Mouse (Mus musculus) hindbrain, embryonic 14.5 days (tissue): Measurements from ENCODE around the gene Npas2. TPM values are rescaled to one million over a fixed set of nuclear protein-coding genes. Genes with fewer than 3 reads are reported as not detected.

Source experiments
- ATAC-seq: fragments of 200-750 bp; cut with Nextera tagmentation; 2 replicates; pipeline ENCODE4 v1.8.0; 2017; ENCODE audit warnings: moderate number of reproducible peaks, mild to moderate bottlenecking, moderate TSS enrichment, moderate library complexity; ENCODE audit not compliant: low FRiP score
- DNase-seq: peaks from one replicate; pipeline ENCODE4 v3.0.0-alpha.2; 2015; ENCODE audit warnings: low spot score
- H3K27ac ChIP-seq: fragments of 300-500 bp; sonication (generic); 2 replicates; pipeline ENCODE4 v1.5.1; 2014; ENCODE audit warnings: mild to moderate bottlenecking, moderate library complexity
- H3K27me3 ChIP-seq: fragments of 300-500 bp; sonication (generic); 2 replicates; pipeline ENCODE4 v1.6.1; 2014; ENCODE audit warnings: mild to moderate bottlenecking, low read length, mixed read lengths; ENCODE audit not compliant: control insufficient read depth, insufficient read depth
- H3K36me3 ChIP-seq: fragments of 300-500 bp; sonication (generic); replicated peaks from 2 replicates; pipeline ENCODE4 v1.6.1; 2014; ENCODE audit not compliant: control insufficient read depth, insufficient read depth
- H3K4me1 ChIP-seq: fragments of 300-500 bp; sonication (generic); replicated peaks from 2 replicates; pipeline ENCODE4 v1.6.1; 2014; ENCODE audit warnings: antibody characterized with exemption, low read length, mixed read lengths; ENCODE audit not compliant: control insufficient read depth, insufficient read depth
- H3K4me2 ChIP-seq: fragments of 300-500 bp; sonication (generic); replicated peaks from 2 replicates; pipeline ENCODE4 v1.6.1; 2014; ENCODE audit warnings: mild to moderate bottlenecking, moderate library complexity
- H3K4me3 ChIP-seq: fragments of 300-500 bp; sonication (generic); replicated peaks from 2 replicates; pipeline ENCODE4 v1.5.1; 2014; ENCODE audit warnings: mild to moderate bottlenecking, low read length
- H3K9ac ChIP-seq: fragments of 300-500 bp; sonication (generic); 2 replicates; pipeline ENCODE4 v1.6.1; 2014
- H3K9me3 ChIP-seq: fragments of 300-500 bp; sonication (generic); 2 replicates; pipeline ENCODE4 v1.6.1; 2016; ENCODE audit warnings: low read length; ENCODE audit not compliant: control insufficient read depth
- WGBS: fragments of 180-500 bp; shearing (Covaris S2); extraction: QIAGEN DNeasy Blood & Tissue Kit; methylation state at CpG from one replicate; pipeline ENCODE4 v1.1.7; 2014; 5-methylcytosine and 5-hydroxymethylcytosine counted together
- polyA plus RNA-seq: library from polyadenylated mRNA; unstranded; fragments of >200 nt; fragmentation: Nextera tagmentation; extraction: Ambion mirVana; gene quantifications from 2 replicates; pipeline ENCODE4 v1.2.1, GENCODE M21; 2014

The Npas2 gene
- polyA plus RNA-seq, 1 experiment from 2014 or later, result 0.60 TPM

GRCm38 (mm10) chr1:39288425-39288824 is 94.9 kb downstream of the Npas2 start:
- DNase-seq (no peak), ATAC-seq (no peak)
- Histone ChIP-seq H3K4me1 (no peaks in the 10 kb centered on the region), H3K36me3 (no peaks in the 10 kb centered on the region), H3K27me3 (no peaks in the 10 kb centered on the region), H3K9me3 (no peaks in the 10 kb centered on the region), H3K9ac (no peak overlapping the region), H3K27ac (no peak overlapping the region), H3K4me2 (no peak overlapping the region), H3K4me3 (no peak overlapping the region)
- WGBS, result 75% methylated on average over 3 of the region's 3 CpGs

GRCm38 (mm10) chr1:39292001-39292400 is 98.5 kb downstream of the Npas2 start:
- no peaks in the 10 kb centered on the region for H3K4me1 ChIP-seq
- no peak overlapping the region for H3K4me2 ChIP-seq
- H3K9me3 ChIP-seq, result no peaks in the 10 kb centered on the region
- DNase-seq, result no peak
- no peak overlapping the region for H3K9ac ChIP-seq
- no peaks in the 10 kb centered on the region for H3K36me3 ChIP-seq
- no peak for ATAC-seq
- no peaks in the 10 kb centered on the region for H3K27me3 ChIP-seq
- H3K4me3 ChIP-seq, result no peak overlapping the region
- WGBS, result 85% methylated on average over 3 of the region's 3 CpGs
- no peak overlapping the region for H3K27ac ChIP-seq

GRCm38 (mm10) chr1:39298294-39298693 is 104.8 kb downstream of the Npas2 start:
- WGBS, result 93% methylated on average over 9 of the region's 9 CpGs
- no peaks in the 10 kb centered on the region for H3K27me3 ChIP-seq
- no peaks in the 10 kb centered on the region for H3K36me3 ChIP-seq
- no peak for ATAC-seq
- H3K4me2 ChIP-seq, result no peak overlapping the region
- H3K4me1 ChIP-seq, result no peaks in the 10 kb centered on the region
- H3K27ac ChIP-seq, result no peak overlapping the region
- no peak for DNase-seq
- no peak overlapping the region for H3K4me3 ChIP-seq
- no peak overlapping the region for H3K9ac ChIP-seq
- no peaks in the 10 kb centered on the region for H3K9me3 ChIP-seq

GRCm38 (mm10) chr1:39300243-39300642 is 106.7 kb downstream of the Npas2 start:
- H3K4me3 ChIP-seq, result no peak overlapping the region
- no peak overlapping the region for H3K27ac ChIP-seq
- H3K9me3 ChIP-seq, result no peaks in the 10 kb centered on the region
- 92% methylated on average over 9 of the region's 9 CpGs for WGBS
- no peak for DNase-seq
- no peaks in the 10 kb centered on the region for H3K4me1 ChIP-seq
- no peak overlapping the region for H3K4me2 ChIP-seq
- no peaks in the 10 kb centered on the region for H3K27me3 ChIP-seq
- no peak for ATAC-seq
- no peaks in the 10 kb centered on the region for H3K36me3 ChIP-seq
- H3K9ac ChIP-seq, result no peak overlapping the region

- no peaks in the 10 kb centered on the region for H3K4me1 ChIP-seq
- H3K4me2 ChIP-seq, result no peak overlapping the region
- no peaks in the 10 kb centered on the region for H3K27me3 ChIP-seq
- no peak overlapping the region for H3K4me3 ChIP-seq
- H3K36me3 ChIP-seq, result no peaks in the 10 kb centered on the region
- WGBS, result 88% methylated on average over 6 of the region's 6 CpGs
- DNase-seq (no peak), ATAC-seq (no peak)
- no peak overlapping the region for H3K9ac ChIP-seq
- H3K9me3 ChIP-seq, result no peaks in the 10 kb centered on the region
- no peak overlapping the region for H3K27ac ChIP-seq
Measured at GRCm38 (mm10) chr1:39300676-39301075, 107.1 kb downstream of the Npas2 start.

GRCm38 (mm10) chr1:39302246-39302645 is 108.7 kb downstream of the Npas2 start:
- Histone ChIP-seq H3K4me1 (no peaks in the 10 kb centered on the region), H3K9ac (no peak overlapping the region), H3K27me3 (no peaks in the 10 kb centered on the region), H3K36me3 (no peaks in the 10 kb centered on the region), H3K4me2 (no peak overlapping the region), H3K27ac (no peak overlapping the region), H3K4me3 (no peak overlapping the region), H3K9me3 (no peaks in the 10 kb centered on the region)
- 96% methylated on average over 7 of the region's 7 CpGs for WGBS
- no peak for DNase-seq
- no peak for ATAC-seq

- no peak overlapping the region for H3K4me3 ChIP-seq
- H3K4me1 ChIP-seq, result no peaks in the 10 kb centered on the region
- DNase-seq (no peak), ATAC-seq (no peak)
- no peaks in the 10 kb centered on the region for H3K9me3 ChIP-seq
- whole genome bisulfite sequencing, result 84% methylated on average over 4 of the region's 4 CpGs
- H3K36me3 ChIP-seq, result no peaks in the 10 kb centered on the region
- H3K9ac ChIP-seq, result no peak overlapping the region
- no peak overlapping the region for H3K27ac ChIP-seq
- no peaks in the 10 kb centered on the region; the same call in 1 of the 2 replicates for H3K27me3 ChIP-seq
- no peak overlapping the region for H3K4me2 ChIP-seq
Measured at GRCm38 (mm10) chr1:39303054-39303649, 109.6 kb downstream of the Npas2 start.

GRCm38 (mm10) chr1:39307291-39307690 is 113.8 kb downstream of the Npas2 start:
- Histone ChIP-seq H3K9me3 (no peaks in the 10 kb centered on the region), H3K4me2 (no peak overlapping the region), H3K4me3 (no peak overlapping the region), H3K4me1 (no peaks in the 10 kb centered on the region; the same call in 1 of the 2 replicates), H3K9ac (no peak overlapping the region), H3K27me3 (no peaks in the 10 kb centered on the region; the same call in 1 of the 2 replicates), H3K36me3 (no peaks in the 10 kb centered on the region), H3K27ac (no peak overlapping the region)
- no peak for ATAC-seq
- DNase-seq, result no peak

GRCm38 (mm10) chr1:39307971-39308370 is 114.4 kb downstream of the Npas2 start:
- ATAC-seq (no peak), DNase-seq (no peak)
- 88% methylated on average over 2 of the region's 2 CpGs for WGBS
- Histone ChIP-seq H3K9ac (no peak overlapping the region), H3K4me2 (no peak overlapping the region), H3K27ac (no peak overlapping the region), H3K27me3 (no peaks in the 10 kb centered on the region; the same call in 1 of the 2 replicates), H3K36me3 (no peaks in the 10 kb centered on the region), H3K9me3 (no peaks in the 10 kb centered on the region), H3K4me1 (no peaks in the 10 kb centered on the region; the same call in 1 of the 2 replicates), H3K4me3 (no peak overlapping the region)

GRCm38 (mm10) chr1:39309548-39309947 is 116.0 kb downstream of the Npas2 start:
- Histone ChIP-seq H3K4me1 (no peaks in the 10 kb centered on the region; the same call in 1 of the 2 replicates), H3K36me3 (no peaks in the 10 kb centered on the region), H3K9ac (no peak overlapping the region), H3K27me3 (no peaks in the 10 kb centered on the region; the same call in 1 of the 2 replicates), H3K27ac (no peak overlapping the region), H3K4me2 (no peak overlapping the region), H3K4me3 (no peak overlapping the region), H3K9me3 (no peaks in the 10 kb centered on the region)
- DNase-seq, result no peak
- WGBS, result 92% methylated on average over 7 of the region's 7 CpGs
- ATAC-seq, result no peak
